Mouse (Mus musculus): Measurements from ENCODE around the gene Tfcp2.
A peak's percentile ranks its signal among the peaks of the same experiment; 100 is the strongest.

GRCm38 (mm10) chr15:100463712-100464111, 88.1 kb downstream of the Tfcp2 start:
- TF ChIP-seq POLR2A (IDR thresholded peaks at IDR 0.05; ENCODE audit: low read depth, low read length) = no peak
- TF ChIP-seq CTCF (IDR thresholded peaks at IDR 0.05; ENCODE audit: extremely low read depth, insufficient read length, insufficient replicate concordance, low read depth, low read length) = peak; percentile 72; the same call in 1 of the 2 replicates

Measured in small intestine, adult 2 months (tissue).